Mouse (Mus musculus) heart, adult 18-20 months (tissue): ENCODE results near the gene Gm7324. TPM values are rescaled to one million over a fixed set of nuclear protein-coding genes. Genes with fewer than 3 reads are reported as not detected.
"Not testable (repeated sequence)": the region's sequence is repeated elsewhere in the genome, so short reads cannot be mapped to it uniquely, and the experiment has no call there.

Experiments used
- DNase-seq, 2 experiments: peaks; one replicate each; pipeline ENCODE4 v3.0.0; 2021 to 2022; ENCODE audit warnings: mixed read lengths in 1 of 2
- long read RNA-seq, 2 experiments: library from polyadenylated mRNA; stranded (forward); transcript quantifications; one replicate each; pipeline ENCODE4 v2.0.0; 2021
- total RNA-seq, 2 experiments: library from RNA; stranded (reverse); gene quantifications; 2 replicates each; pipeline ENCODE4 v1.2.3; 2021

Gene Gm7324
- total RNA-seq: 1 to 10 TPM; 1.1 to 1.2 TPM
- long read RNA-seq, experiment 1, partial matches to known transcripts: 0 of 2 reads
- long read RNA-seq, experiment 1, other reads (novel, unspliced or antisense): 0 of 2 reads
- long read RNA-seq, experiment 2: 0 reads

GRCm38 (mm10) chr14:43697621-43698020, at the start of gene Gm7324:
Gm7324 (plus strand) TSS chr14:43697828.
- DNase-seq: not testable (repeated sequence)

GRCm38 (mm10) chr14:43677099-43677498, 20.5 kb upstream of the Gm7324 start, which contains the start of gene Gm8165:
Gm8165 (minus strand) TSS chr14:43677199.
- not testable (repeated sequence) for DNase-seq

GRCm38 (mm10) chr14:43727385-43727784, 29.8 kb downstream of the Gm7324 start, which contains the start of gene Gm16506:
Gm16506 (minus strand) TSS chr14:43727485.
- not testable (repeated sequence) for DNase-seq

- DNase-seq: not testable (repeated sequence)
These were observed 49.9 kb downstream of the Gm7324 start, which contains the start of gene Gm6526 for GRCm38 (mm10) chr14:43747566-43747965. Gm6526 (plus strand) TSS chr14:43747866.

Other genes starting within 250 kb of the Gm7324 start
- not detected for gene Gm5799, start 154.3 kb upstream of the Gm7324 start, total RNA-seq
- not detected for gene Gm17654, start 118.7 kb upstream of the Gm7324 start, total RNA-seq
- not detected for gene Gm10375, start 89.8 kb upstream of the Gm7324 start, total RNA-seq
- gene Gm8165, start 20.6 kb upstream of the Gm7324 start, total RNA-seq: not detected
- gene Gm16506, start 29.7 kb downstream of the Gm7324 start, total RNA-seq: not detected
- not detected for gene Gm6526, start 50.0 kb downstream of the Gm7324 start, total RNA-seq
- gene Gm8180, start 86.9 kb downstream of the Gm7324 start, total RNA-seq: not detected
- not detected for gene Ear1, start 177.7 kb downstream of the Gm7324 start, total RNA-seq
- gene Ear10, start 225.7 kb downstream of the Gm7324 start, total RNA-seq: not detected
- gene Gm8113, start 227.6 kb downstream of the Gm7324 start, total RNA-seq: 1 to 10 TPM; 4.2 to 4.5 TPM